Mouse (Mus musculus) A20 (cell line): ENCODE measurements around the gene Adamtsl5.
A peak's percentile ranks its signal among the peaks of the same experiment; 100 is the strongest.

Experiments used
- DNase-seq: peaks from one replicate; pipeline ENCODE4 v3.0.0-alpha.2; 2011; ENCODE audit warnings: low read depth, low spot score

Adamtsl5 gene

GRCm38 (mm10) chr10:80348244-80348781 lies at the start of gene Adamtsl5:
Adamtsl5 (minus strand) TSS chr10:80348412.
- DNase-seq: peak; percentile 78

GRCm38 (mm10) chr10:80397524-80398173 lies 49.4 kb upstream of the Adamtsl5 start:
- peak; percentile 83 for DNase-seq

- no peak for DNase-seq
Measured at GRCm38 (mm10) chr10:80396822-80397523, 48.8 kb upstream of the Adamtsl5 start.

- no peak for DNase-seq
Measured at GRCm38 (mm10) chr10:80395025-80395627, 46.9 kb upstream of the Adamtsl5 start.

- DNase-seq: no peak
Measured at GRCm38 (mm10) chr10:80392687-80393086, 44.5 kb upstream of the Adamtsl5 start.

- DNase-seq: no peak
Measured at GRCm38 (mm10) chr10:80390697-80391096, 42.5 kb upstream of the Adamtsl5 start.

GRCm38 (mm10) chr10:80389185-80389708 lies 41.0 kb upstream of the Adamtsl5 start:
- DNase-seq: no peak

- no peak for DNase-seq
Measured at GRCm38 (mm10) chr10:80388731-80389130, 40.5 kb upstream of the Adamtsl5 start.

- DNase-seq: peak; percentile 91
Measured at GRCm38 (mm10) chr10:80387522-80387959, 39.3 kb upstream of the Adamtsl5 start, which contains the start of gene Mex3d. Mex3d (minus strand) TSS chr10:80387659.

GRCm38 (mm10) chr10:80386735-80387471 lies 38.7 kb upstream of the Adamtsl5 start:
- DNase-seq: no peak

- DNase-seq: no peak
Measured at GRCm38 (mm10) chr10:80385811-80386734, 37.9 kb upstream of the Adamtsl5 start.

- DNase-seq: no peak
Measured at GRCm38 (mm10) chr10:80385310-80385709, 37.1 kb upstream of the Adamtsl5 start.

GRCm38 (mm10) chr10:80384709-80385108 lies 36.5 kb upstream of the Adamtsl5 start:
- no peak for DNase-seq

GRCm38 (mm10) chr10:80384115-80384639 lies 36.0 kb upstream of the Adamtsl5 start:
- DNase-seq: peak; percentile 47

- DNase-seq: no peak
Measured at GRCm38 (mm10) chr10:80383431-80383830, 35.2 kb upstream of the Adamtsl5 start.

- no peak for DNase-seq
Measured at GRCm38 (mm10) chr10:80382641-80383365, 34.6 kb upstream of the Adamtsl5 start.

GRCm38 (mm10) chr10:80377716-80378115 lies 29.5 kb upstream of the Adamtsl5 start:
- DNase-seq: peak; percentile 34

- peak; percentile 92 for DNase-seq
Measured at GRCm38 (mm10) chr10:80376160-80376559, 27.9 kb upstream of the Adamtsl5 start.

GRCm38 (mm10) chr10:80374063-80374462 lies 25.9 kb upstream of the Adamtsl5 start:
- DNase-seq: peak; percentile 88
